Mouse (Mus musculus) thymus, postnatal 4 days (tissue): ENCODE measurements around the gene Mapk11.
A peak's percentile ranks its signal among the peaks of the same experiment; 100 is the strongest.

Experiments used
- DNase-seq: peaks from one replicate; pipeline ENCODE4 v3.0.0; 2021

Gene Mapk11

GRCm38 (mm10) chr15:89140048-89140658 lies 9.3 kb downstream of the Mapk11 start:
- DNase-seq: no peak

DNA sequence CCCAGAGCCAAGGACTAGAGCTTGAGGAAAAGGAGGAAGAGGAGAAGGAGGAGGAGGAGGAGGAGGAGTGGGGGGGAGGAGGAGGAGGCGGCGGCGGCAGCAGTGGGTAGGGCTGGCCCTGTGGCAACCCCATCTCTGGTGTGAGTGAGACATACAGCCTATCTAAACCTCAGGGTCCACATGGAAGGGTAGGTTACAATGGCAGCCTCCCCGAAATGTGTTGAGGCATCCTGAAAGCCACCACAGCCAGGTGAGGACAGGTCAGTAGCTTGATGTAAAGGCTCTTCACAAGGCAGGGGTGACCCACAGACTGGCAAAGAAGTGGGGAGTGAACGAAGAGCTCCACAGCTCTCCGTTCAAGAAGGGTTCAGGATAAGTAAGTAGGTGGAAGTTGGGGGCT lies 10.9 kb downstream of the Mapk11 start:
- no peak for DNase-seq

GRCm38 (mm10) chr15:89138046-89138405 lies 11.4 kb downstream of the Mapk11 start:
- no peak for DNase-seq

DNA sequence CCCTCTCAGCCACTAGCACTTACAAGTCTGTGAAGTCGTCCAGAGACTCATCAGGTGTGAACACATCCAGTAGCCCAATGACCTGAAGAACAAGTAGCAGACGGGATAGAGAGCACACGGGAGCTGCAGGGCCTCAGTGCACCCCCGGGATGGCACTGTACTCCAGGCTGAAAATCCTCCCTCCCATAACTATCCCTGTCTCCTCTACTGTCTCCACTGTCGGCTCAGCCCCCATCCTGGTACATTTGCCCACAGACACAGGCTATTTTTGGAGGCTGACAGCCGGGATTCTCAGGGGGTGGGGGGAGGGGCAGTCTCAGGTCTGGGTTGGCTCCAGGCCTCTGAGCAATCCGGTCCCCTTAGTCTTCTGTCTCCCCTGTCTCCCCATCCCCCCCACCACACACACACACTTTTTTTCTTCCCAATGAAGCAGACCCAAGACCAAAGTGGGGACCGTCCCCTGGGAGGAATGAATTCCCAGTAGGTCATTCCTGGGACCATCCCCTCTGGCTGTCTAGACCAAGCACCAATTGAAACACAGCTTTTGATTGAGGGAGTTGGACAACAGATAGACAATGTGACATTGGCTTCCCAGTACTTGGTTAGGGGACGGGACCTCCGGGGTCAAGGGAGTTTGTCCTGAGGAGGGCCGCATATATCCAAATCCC lies 11.9 kb downstream of the Mapk11 start:
- no peak for DNase-seq

DNA sequence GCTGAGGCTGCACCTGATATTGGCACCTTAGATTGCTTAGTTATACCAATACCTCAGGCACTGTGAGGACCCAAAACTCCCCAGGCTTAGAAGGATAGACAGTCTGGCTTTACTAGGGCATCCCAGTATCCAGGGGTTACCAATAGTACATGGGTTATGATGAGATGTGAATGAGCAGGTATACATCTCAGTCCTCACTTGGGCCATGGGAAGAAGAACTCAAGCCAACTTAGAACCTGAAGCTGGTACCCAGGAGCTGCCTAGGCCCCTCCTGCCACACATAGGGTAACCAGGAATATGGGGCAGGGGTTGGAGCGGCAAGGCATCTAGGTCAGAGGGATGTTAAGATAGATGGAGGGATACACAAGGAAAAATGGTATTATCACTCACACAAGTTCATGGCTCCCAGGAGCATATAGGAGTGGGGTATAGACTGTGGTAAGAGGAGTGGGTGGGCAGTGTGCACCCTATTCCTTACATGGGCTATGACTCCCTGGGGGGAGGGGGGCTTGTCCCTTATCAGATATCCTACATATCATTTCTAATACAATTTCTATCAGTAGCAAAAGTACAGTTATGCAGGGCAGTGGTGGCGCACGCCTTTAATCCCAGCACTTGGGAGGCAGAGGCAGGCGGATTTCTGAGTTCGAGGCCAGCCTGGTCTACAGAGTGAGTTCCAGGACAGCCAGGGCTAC lies 12.8 kb downstream of the Mapk11 start:
- DNase-seq: no peak

DNA sequence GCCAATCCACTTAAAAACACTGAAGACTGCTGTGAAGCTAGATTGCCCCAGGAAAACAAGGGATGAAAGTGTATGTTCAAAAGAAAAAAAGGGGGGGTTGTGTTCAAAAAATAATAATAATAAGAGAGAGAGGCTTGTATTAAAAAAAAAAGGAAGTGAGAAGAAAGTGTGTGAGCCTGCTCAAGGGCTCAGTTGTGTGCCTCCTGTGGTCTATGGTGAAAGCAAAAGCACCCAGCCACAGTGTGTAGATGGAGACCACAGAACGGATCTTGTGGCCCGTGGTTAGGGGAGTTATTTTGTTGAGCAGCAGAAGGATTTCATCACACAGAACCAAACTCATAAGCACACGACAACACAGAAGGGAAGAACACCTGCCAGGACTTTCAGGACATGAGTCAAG lies 18.1 kb downstream of the Mapk11 start:
- DNase-seq: peak; percentile 49

- DNase-seq: no peak
These were observed 19.2 kb downstream of the Mapk11 start for GRCm38 (mm10) chr15:89130245-89130644.

- peak; percentile 89 for DNase-seq
These were observed 20.8 kb downstream of the Mapk11 start, which contains the start of gene Hdac10 for GRCm38 (mm10) chr15:89128382-89129350. Hdac10 (minus strand) TSS chr15:89128700.

GRCm38 (mm10) chr15:89127364-89127940 lies 22.0 kb downstream of the Mapk11 start:
- DNase-seq: no peak

- DNase-seq: no peak
These were observed 22.8 kb downstream of the Mapk11 start for GRCm38 (mm10) chr15:89126622-89127021.

DNA sequence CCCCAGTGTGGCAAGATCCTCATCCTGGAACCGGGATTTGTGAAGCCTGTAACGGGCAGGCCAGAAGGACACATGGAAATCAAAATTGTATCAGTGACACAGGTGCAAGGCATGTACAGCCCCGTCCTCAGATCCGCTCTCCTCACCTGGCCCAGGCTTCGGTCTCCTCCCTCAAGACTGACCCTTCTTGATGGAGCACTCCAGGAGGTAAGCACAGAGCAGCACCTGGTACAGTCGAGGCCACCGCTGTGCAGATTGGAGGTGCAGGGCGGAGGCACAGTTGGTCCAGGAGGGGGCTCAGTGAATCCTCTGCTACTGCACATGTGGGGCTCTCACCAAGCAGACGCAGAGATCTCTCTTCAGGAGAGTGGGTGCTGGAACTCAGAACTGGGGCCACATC lies 24.1 kb downstream of the Mapk11 start:
- DNase-seq: no peak

GRCm38 (mm10) chr15:89124312-89124711 lies 25.1 kb downstream of the Mapk11 start:
- DNase-seq: no peak

GRCm38 (mm10) chr15:89123595-89123994 lies 25.8 kb downstream of the Mapk11 start:
- DNase-seq: peak; percentile 83

- DNase-seq: peak; percentile 96
These were observed 26.6 kb downstream of the Mapk11 start, which contains the start of gene Tubgcp6 for GRCm38 (mm10) chr15:89122649-89123366. Tubgcp6 (minus strand) TSS chr15:89123112.

- DNase-seq: peak; percentile 40
These were observed 31.4 kb downstream of the Mapk11 start for GRCm38 (mm10) chr15:89118007-89118406.

- DNase-seq: no peak
These were observed 39.3 kb downstream of the Mapk11 start for GRCm38 (mm10) chr15:89110147-89110546.

DNA sequence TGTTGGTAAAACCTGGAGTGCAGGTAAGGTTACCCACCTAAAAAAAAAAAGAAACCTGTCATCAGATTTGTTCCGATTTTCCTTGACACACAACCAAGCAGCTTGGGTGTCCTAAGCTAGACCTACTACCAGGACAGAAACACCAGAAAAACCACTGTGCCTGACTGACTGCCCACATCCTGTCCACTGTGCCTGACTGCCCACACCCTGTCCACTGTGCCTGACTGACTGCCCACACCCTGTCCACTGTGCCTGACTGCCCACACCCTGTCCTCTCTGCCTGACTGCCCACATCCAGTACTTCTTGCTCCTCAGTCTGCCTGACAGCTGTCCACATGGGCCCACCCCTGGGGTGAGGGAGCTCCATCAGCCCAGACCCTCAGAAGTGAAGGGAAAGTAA lies 42.5 kb downstream of the Mapk11 start:
- DNase-seq: no peak

GRCm38 (mm10) chr15:89106073-89106472 lies 43.4 kb downstream of the Mapk11 start:
- DNase-seq: no peak

DNA sequence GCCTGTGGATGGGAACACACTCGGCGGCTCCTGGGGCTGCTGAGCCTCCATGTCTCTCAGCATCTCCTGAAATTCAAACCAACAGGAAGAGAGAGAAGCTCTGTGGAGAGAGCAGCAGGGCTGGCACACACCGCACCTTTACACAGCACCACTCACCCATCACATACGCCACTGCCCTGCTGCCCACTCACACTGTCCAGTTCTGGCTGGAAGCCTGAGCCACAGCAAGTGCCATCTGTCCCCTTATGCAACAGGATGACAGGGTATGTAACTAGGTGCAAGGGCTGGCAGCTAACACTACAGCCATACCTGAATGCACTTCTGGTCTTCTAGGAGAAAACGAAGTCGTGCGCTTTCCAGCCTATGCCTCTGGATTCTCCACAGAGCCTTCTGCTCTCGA lies 45.0 kb downstream of the Mapk11 start:
- no peak for DNase-seq

- no peak for DNase-seq
These were observed 45.5 kb downstream of the Mapk11 start for GRCm38 (mm10) chr15:89103921-89104320.

DNA sequence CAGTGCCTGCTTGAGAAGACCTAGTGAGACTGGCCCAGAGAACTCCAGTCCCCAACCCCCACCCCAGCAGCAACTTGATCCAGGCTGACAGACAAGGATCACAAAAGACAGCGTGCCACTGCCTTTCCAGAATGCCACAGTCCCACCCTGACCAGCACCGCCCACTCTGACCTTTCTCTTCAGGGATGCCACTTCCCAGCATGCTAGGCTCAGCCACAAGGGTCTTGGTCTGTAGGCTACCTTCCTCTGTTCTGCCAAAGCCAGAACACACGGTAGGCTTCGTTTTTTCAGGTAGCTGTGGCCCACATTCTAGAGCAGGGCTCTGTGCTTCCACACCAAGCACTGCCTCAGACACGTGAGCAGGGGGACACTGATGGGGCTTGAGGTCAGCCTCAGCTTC lies 46.8 kb downstream of the Mapk11 start:
- DNase-seq: no peak

- no peak for DNase-seq
These were observed 48.6 kb downstream of the Mapk11 start for GRCm38 (mm10) chr15:89100823-89101222.
